Mouse (Mus musculus) ES-CJ7 (cell line): ENCODE measurements around the gene Hdx.

Experiments used
- DNase-seq: peaks from one replicate; pipeline ENCODE4 v3.0.0; 2011; ENCODE audit warnings: low read depth, low spot score

Hdx gene

GRCm38 (mm10) chrX:111696356-111697282 is at the start of gene Hdx:
Gene Hdx, minus strand, starts transcription at chrX:111697079.
- DNase-seq, result peak; percentile 82

DNA sequence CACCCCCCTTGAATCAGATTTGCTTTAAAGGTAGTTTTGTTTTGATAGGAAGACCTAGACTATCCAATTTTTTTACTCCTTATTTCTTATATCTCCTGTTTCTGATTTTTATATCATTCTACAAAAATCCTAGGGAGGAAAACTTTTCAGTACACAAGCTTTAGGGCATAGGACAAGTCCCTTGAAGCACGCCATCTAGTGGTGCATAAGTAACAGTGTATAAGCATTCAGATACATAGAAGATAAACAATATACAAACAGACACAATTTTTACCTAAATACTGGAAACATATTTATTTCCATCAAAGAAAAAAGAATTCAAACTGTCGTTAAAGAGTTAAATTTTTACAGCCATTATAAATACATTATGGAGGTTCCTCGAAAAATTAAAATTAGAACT is 11.2 kb downstream of the Hdx start:
- no peak for DNase-seq

- DNase-seq, result no peak
Observed at GRCm38 (mm10) chrX:111671685-111672084, 25.2 kb downstream of the Hdx start.

- no peak for DNase-seq
Observed at GRCm38 (mm10) chrX:111660381-111660780, 36.5 kb downstream of the Hdx start.

- peak; percentile 5 for DNase-seq
Observed at GRCm38 (mm10) chrX:111658671-111659070, 38.2 kb downstream of the Hdx start.

- DNase-seq, result no peak
Observed at GRCm38 (mm10) chrX:111644945-111645344, 51.9 kb downstream of the Hdx start.

- no peak for DNase-seq
Observed at GRCm38 (mm10) chrX:111640616-111641015, 56.3 kb downstream of the Hdx start.

DNA sequence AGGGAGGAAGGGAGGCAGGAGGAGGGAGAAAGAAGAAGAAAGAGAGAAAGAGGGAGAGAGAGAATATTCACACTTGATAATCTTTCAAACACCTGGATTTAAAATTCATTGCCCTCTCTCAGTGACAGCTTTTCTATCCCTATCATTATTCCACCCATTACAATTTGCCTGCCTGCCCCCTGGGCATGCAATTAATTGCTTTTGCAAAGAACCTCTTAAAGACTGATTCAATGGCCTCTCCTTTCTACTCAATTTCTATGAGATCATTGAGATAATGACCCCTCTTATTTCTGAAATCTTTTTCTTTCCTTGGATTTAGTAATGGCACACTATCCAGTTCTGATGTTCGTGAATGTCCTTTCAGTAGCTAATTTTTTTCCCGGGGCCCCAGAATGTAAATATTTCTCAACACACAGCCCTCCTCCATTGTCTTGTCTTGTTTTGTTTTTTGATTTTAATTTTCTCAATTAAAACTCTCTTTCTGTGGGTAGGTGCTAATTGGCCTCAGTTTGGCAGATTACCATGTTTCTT is 99.2 kb downstream of the Hdx start:
- DNase-seq, result no peak

DNA sequence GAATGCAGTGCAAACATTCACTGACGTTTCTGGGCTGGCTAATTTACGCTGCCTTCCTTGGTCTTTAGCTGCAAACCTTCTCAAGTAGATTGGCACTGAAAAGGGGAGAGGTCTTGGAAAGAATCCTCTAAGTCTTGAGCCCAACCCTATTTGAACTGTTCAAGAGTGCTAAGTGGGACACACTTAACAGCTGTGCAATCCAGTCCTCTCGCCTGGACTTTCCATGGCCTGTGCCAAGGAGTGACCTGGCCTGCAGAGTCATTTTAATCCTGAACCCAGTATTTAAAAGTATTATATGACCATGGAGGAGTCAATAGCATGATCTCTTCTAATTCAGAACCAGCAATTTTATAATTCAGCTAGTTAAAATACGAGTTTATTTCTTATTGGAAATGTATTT is 109.3 kb downstream of the Hdx start:
- no peak for DNase-seq

DNA sequence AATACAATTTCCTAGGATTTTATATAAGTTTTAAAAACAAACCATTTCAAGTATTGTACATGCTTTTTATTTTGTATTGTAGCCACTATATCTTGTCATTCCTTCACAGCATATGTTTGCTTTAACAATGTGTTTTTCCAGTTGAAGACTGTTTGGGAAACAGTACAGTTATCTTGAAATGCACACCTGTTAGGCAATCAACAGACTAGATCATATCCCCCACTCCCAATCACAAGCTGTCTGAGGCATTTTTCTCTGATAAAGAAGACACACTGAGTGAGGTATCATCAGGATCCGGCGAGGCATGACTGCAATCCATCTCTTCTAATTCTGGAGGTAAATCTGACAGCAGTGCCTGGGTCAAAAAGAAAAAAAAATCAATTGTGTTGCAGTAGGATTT is 119.8 kb downstream of the Hdx start:
- DNase-seq, result no peak

- no peak for DNase-seq
Observed at GRCm38 (mm10) chrX:111537859-111538258, 159.0 kb downstream of the Hdx start, which contains the start of gene Rps6ka6. Gene Rps6ka6, minus strand, starts transcription at chrX:111537959.
